Mouse (Mus musculus) liver, embryonic 18 days (tissue): ENCODE results near the gene Fcgr3. TPM values are rescaled to one million over a fixed set of nuclear protein-coding genes. Genes with fewer than 3 reads are reported as not detected.

ENCODE experiments used
- polyA plus RNA-seq: library from polyadenylated mRNA; depleted of rRNA; stranded (reverse); fragments of >200 nt; gene quantifications from 2 replicates; pipeline ENCODE4 v1.2.3, GENCODE M21; 2012; rRNA removed

Gene Fcgr3
- polyA plus RNA-seq, result 39.4 and 40.8 TPM in 2 replicates

DNA sequence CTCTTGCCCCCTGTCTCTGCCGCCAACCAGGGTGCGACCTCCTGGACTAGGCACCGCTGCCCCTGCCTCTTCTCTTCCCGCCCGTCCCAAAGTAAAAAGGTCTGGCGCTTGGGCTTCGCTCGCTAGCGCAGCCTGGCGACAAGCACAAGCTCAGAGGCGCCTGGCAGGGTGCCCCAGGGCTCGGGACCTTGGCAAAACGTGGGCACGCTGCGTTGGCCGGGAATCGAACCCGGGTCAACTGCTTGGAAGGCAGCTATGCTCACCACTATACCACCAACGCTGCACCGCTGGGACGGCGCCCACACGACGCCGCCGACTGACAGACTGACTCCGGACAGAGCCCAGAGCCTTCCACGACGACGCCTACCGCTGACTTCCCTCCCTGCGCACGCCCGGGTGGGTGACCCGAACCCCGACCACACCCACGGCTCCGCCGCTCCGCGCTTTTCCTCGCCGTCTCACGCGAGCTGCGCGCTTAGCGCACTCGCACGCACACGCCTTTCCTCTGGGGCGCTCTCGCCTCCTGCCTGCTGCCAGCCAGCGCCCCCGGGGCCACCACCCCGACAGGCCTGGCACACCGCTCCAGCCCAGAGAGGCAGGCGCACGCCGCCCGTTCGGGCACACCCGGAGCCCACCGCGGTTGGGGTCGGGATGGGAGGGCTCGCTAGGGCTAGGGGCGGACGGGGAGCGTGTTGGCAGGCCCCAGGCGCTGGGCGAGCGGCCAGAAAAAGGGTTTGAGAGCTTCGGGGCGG, at the start of gene Fcgr3:
Gene Fcgr3, minus strand, starts transcription at position 445 of the 752 bp plus-strand sequence.

DNA sequence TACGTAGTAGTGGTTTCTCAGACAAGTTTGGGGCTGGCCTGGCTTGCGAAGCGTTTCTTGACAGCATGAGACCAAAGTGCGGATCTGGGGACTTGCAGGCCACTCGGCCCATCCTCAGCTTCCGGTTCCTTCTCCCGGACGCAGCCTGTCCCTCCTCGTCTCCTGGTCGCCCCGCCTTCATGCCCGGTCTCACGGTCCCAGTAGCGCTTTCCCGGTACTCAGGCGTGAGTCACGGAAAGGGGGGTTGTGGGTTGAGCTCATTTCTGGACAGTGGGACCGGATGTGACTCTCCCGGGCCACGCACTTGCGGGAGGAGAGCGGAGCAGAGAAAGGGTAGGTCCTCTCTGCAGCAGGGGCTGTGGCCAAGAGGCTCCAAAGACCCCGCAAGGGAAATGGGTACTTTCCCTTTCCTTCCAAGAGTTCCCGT, 49.2 kb upstream of the Fcgr3 start, which contains the start of gene Cfap126:
Gene Cfap126, plus strand, starts transcription at position 46 of the 427 bp plus-strand sequence.

DNA sequence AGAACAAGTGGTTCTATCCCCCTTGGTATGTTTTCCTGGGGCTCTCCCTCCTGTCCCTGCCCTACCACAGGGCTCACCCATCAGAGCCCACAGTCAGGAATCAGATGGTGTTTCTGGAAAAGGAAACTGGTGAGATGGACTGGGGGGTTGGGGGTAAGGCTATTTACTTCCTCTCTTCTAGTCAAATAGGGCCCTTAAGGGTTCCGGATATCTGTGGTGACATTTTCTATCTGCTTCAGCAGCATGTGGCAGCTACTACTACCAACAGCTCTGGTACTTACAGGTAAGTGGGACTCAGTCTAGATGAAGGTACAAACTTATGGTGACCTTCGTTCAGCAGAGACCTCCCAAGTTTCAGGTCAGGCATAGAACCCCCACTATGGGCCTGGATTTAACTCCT, 46.0 kb downstream of the Fcgr3 start, which contains the start of gene Fcgr4:
Gene Fcgr4, plus strand, starts transcription at position 184 of the 400 bp plus-strand sequence.

Other genes with a start within 250 kb of the Fcgr3 start
- gene Atf6, start 197.2 kb downstream of the Fcgr3 start, polyA plus RNA-seq, result 6.3 and 7.2 TPM in 2 replicates
- 0.32 and 0.48 TPM in 2 replicates for gene Gm26620, start 179.9 kb downstream of the Fcgr3 start, polyA plus RNA-seq
- 20.3 and 21.7 TPM in 2 replicates for gene Dusp12, start 179.4 kb downstream of the Fcgr3 start, polyA plus RNA-seq
- gene Fcrlb, start 152.0 kb downstream of the Fcgr3 start, polyA plus RNA-seq, result 0.16 and 0.21 TPM in 2 replicates
- gene Fcrla, start 137.4 kb downstream of the Fcgr3 start, polyA plus RNA-seq, result 5.1 and 8.6 TPM in 2 replicates
- gene Fcgr2b, start 88.4 kb downstream of the Fcgr3 start, polyA plus RNA-seq, result 15.1 and 16.6 TPM in 2 replicates
- gene Fcgr4, start 46.0 kb downstream of the Fcgr3 start, polyA plus RNA-seq, result 14.2 and 16.1 TPM in 2 replicates
- gene Cfap126, start 49.0 kb upstream of the Fcgr3 start, polyA plus RNA-seq, result 2.9 and 3.3 TPM in 2 replicates
- gene Sdhc, start 85.7 kb upstream of the Fcgr3 start, polyA plus RNA-seq, result 184 and 192 TPM in 2 replicates
- gene Mpz, start 85.8 kb upstream of the Fcgr3 start, polyA plus RNA-seq, result 0.12 and 0.14 TPM in 2 replicates
- 6.4 and 7.7 TPM in 2 replicates for gene Pcp4l1, start 131.3 kb upstream of the Fcgr3 start, polyA plus RNA-seq
- gene Nr1i3, start 149.0 kb upstream of the Fcgr3 start, polyA plus RNA-seq, result 22.1 and 22.4 TPM in 2 replicates
- gene Tomm40l, start 157.6 kb upstream of the Fcgr3 start, polyA plus RNA-seq, result 8.5 and 9.6 TPM in 2 replicates
- gene Apoa2, start 160.1 kb upstream of the Fcgr3 start, polyA plus RNA-seq, result 8,837 and 9,746 TPM in 2 replicates
- gene Fcer1g, start 169.4 kb upstream of the Fcgr3 start, polyA plus RNA-seq, result 137 and 142 TPM in 2 replicates
- gene Adamts4, start 185.5 kb upstream of the Fcgr3 start, polyA plus RNA-seq, result 0.38 and 0.57 TPM in 2 replicates
- 88.9 and 92.7 TPM in 2 replicates for gene Ndufs2, start 186.5 kb upstream of the Fcgr3 start, polyA plus RNA-seq
- gene B4galt3, start 205.4 kb upstream of the Fcgr3 start, polyA plus RNA-seq, result 16.3 and 19.1 TPM in 2 replicates
- 93.0 and 104 TPM in 2 replicates for gene Ppox, start 216.3 kb upstream of the Fcgr3 start, polyA plus RNA-seq
- 16.0 and 16.9 TPM in 2 replicates for gene Usp21, start 223.1 kb upstream of the Fcgr3 start, polyA plus RNA-seq
- gene Ufc1, start 230.1 kb upstream of the Fcgr3 start, polyA plus RNA-seq, result 23.6 and 24.6 TPM in 2 replicates